Mouse (Mus musculus): ENCODE measurements around the gene Slc35c2. TPM values are rescaled to one million over a fixed set of nuclear protein-coding genes. Genes with fewer than 3 reads are reported as not detected.

Slc35c2 gene
- polyA plus RNA-seq (2017; shearing (Covaris generic)): 10 to 100 TPM; 31.1 to 45.6 TPM

- ATAC-seq: peak; percentile 85
These were observed at the start of gene Slc35c2 for GRCm38 (mm10) chr2:165287202-165287984. Gene Slc35c2, minus strand, starts transcription at chr2:165287869.

- ATAC-seq: no peak
These were observed 49.5 kb upstream of the Slc35c2 start for GRCm38 (mm10) chr2:165337191-165337590.

- ATAC-seq: no peak
These were observed 45.0 kb upstream of the Slc35c2 start for GRCm38 (mm10) chr2:165332610-165333210.

GRCm38 (mm10) chr2:165329703-165330102, 42.0 kb upstream of the Slc35c2 start:
- no peak for ATAC-seq

GRCm38 (mm10) chr2:165328746-165329145, 41.1 kb upstream of the Slc35c2 start:
- no peak for ATAC-seq

GRCm38 (mm10) chr2:165327386-165327785, 39.7 kb upstream of the Slc35c2 start:
- no peak for ATAC-seq

GRCm38 (mm10) chr2:165326304-165327190, 38.9 kb upstream of the Slc35c2 start, which contains the start of gene Elmo2:
Gene Elmo2, minus strand, starts transcription at chr2:165326479.
- peak; percentile 97 for ATAC-seq

GRCm38 (mm10) chr2:165325521-165326303, 38.0 kb upstream of the Slc35c2 start:
- ATAC-seq: peak; percentile 0

GRCm38 (mm10) chr2:165323928-165324327, 36.3 kb upstream of the Slc35c2 start:
- no peak for ATAC-seq

GRCm38 (mm10) chr2:165323484-165323883, 35.8 kb upstream of the Slc35c2 start:
- no peak for ATAC-seq

GRCm38 (mm10) chr2:165321981-165322735, 34.5 kb upstream of the Slc35c2 start:
- no peak for ATAC-seq

GRCm38 (mm10) chr2:165321381-165321888, 33.8 kb upstream of the Slc35c2 start:
- peak; percentile 21 for ATAC-seq

- no peak for ATAC-seq
These were observed 33.0 kb upstream of the Slc35c2 start for GRCm38 (mm10) chr2:165320531-165321150.

GRCm38 (mm10) chr2:165319503-165319902, 31.8 kb upstream of the Slc35c2 start:
- no peak for ATAC-seq

GRCm38 (mm10) chr2:165318941-165319340, 31.3 kb upstream of the Slc35c2 start:
- no peak for ATAC-seq

GRCm38 (mm10) chr2:165317621-165318263, 30.1 kb upstream of the Slc35c2 start:
- ATAC-seq: no peak

GRCm38 (mm10) chr2:165316837-165317473, 29.3 kb upstream of the Slc35c2 start:
- no peak for ATAC-seq

- ATAC-seq: no peak
These were observed 28.5 kb upstream of the Slc35c2 start for GRCm38 (mm10) chr2:165316204-165316603.

GRCm38 (mm10) chr2:165314197-165314596, 26.5 kb upstream of the Slc35c2 start:
- ATAC-seq: no peak

GRCm38 (mm10) chr2:165312381-165312780, 24.7 kb upstream of the Slc35c2 start:
- no peak for ATAC-seq
